Mouse (Mus musculus): ENCODE measurements around the gene Ebna1bp2.

Gene Ebna1bp2

GRCm38 (mm10) chr4:118620279-118620966, at the start of gene Ebna1bp2, which contains the start of gene Cfap57:
Gene Ebna1bp2, plus strand, starts transcription at chr4:118620799.
Gene Cfap57, minus strand, starts transcription at chr4:118620777.
- DNase-seq (ENCODE audit: low spot score in 2 of 2) = peak; percentile 86 to 93

- DNase-seq (ENCODE audit: low spot score in 2 of 2) = peak; percentile 71 to 80
Observed at GRCm38 (mm10) chr4:118571441-118571840, 49.2 kb upstream of the Ebna1bp2 start.

GRCm38 (mm10) chr4:118576097-118576496, 44.5 kb upstream of the Ebna1bp2 start:
- DNase-seq (ENCODE audit: low spot score in 2 of 2) = peak; percentile 79 to 80

GRCm38 (mm10) chr4:118579313-118579712, 41.3 kb upstream of the Ebna1bp2 start:
- no peak for DNase-seq (ENCODE audit: low spot score in 2 of 2)

- DNase-seq (ENCODE audit: low spot score in 2 of 2) = no peak
Observed at GRCm38 (mm10) chr4:118581508-118581907, 39.1 kb upstream of the Ebna1bp2 start.

GRCm38 (mm10) chr4:118582629-118583028, 38.0 kb upstream of the Ebna1bp2 start:
- no peak for DNase-seq (ENCODE audit: low spot score in 2 of 2)

- no peak for DNase-seq (ENCODE audit: low spot score in 2 of 2)
Observed at GRCm38 (mm10) chr4:118589053-118589732, 31.4 kb upstream of the Ebna1bp2 start.

GRCm38 (mm10) chr4:118589733-118590130, 30.9 kb upstream of the Ebna1bp2 start:
- no peak for DNase-seq (ENCODE audit: low spot score in 2 of 2)

GRCm38 (mm10) chr4:118604065-118604464, 16.5 kb upstream of the Ebna1bp2 start:
- no peak for DNase-seq (ENCODE audit: low spot score in 2 of 2)

GRCm38 (mm10) chr4:118609836-118610235, 10.8 kb upstream of the Ebna1bp2 start:
- no peak for DNase-seq (ENCODE audit: low spot score in 2 of 2)

GRCm38 (mm10) chr4:118612619-118613018, 8.0 kb upstream of the Ebna1bp2 start:
- DNase-seq (ENCODE audit: low spot score in 2 of 2) = no peak

- no peak for DNase-seq (ENCODE audit: low spot score in 2 of 2)
Observed at GRCm38 (mm10) chr4:118615412-118615811, 5.2 kb upstream of the Ebna1bp2 start.

GRCm38 (mm10) chr4:118620967-118621320, 345 bp downstream of the Ebna1bp2 start:
- DNase-seq (ENCODE audit: low spot score in 2 of 2) = no peak

GRCm38 (mm10) chr4:118621781-118622180, 1.2 kb downstream of the Ebna1bp2 start:
- no peak for DNase-seq (ENCODE audit: low spot score in 2 of 2)

GRCm38 (mm10) chr4:118630261-118630660, 9.7 kb downstream of the Ebna1bp2 start:
- no peak for DNase-seq (ENCODE audit: low spot score in 2 of 2)

- DNase-seq (ENCODE audit: low spot score in 2 of 2) = no peak
Observed at GRCm38 (mm10) chr4:118642346-118643190, 22.0 kb downstream of the Ebna1bp2 start.

- no peak for DNase-seq (ENCODE audit: low spot score in 2 of 2)
Observed at GRCm38 (mm10) chr4:118645234-118645633, 24.6 kb downstream of the Ebna1bp2 start.

- no peak for DNase-seq (ENCODE audit: low spot score in 2 of 2)
Observed at GRCm38 (mm10) chr4:118658652-118659051, 38.1 kb downstream of the Ebna1bp2 start, which contains the start of gene Olfr62. Gene Olfr62, plus strand, starts transcription at chr4:118658952.

Measured in right cerebral cortex, postnatal 36 days (tissue).